Mouse (Mus musculus) intestine, embryonic 14.5 days (tissue): ENCODE measurements around the gene P4ha2. TPM values are rescaled to one million over a fixed set of nuclear protein-coding genes. Genes with fewer than 3 reads are reported as not detected.

Experiments used
- ATAC-seq: fragments of 200-750 bp; cut with Nextera tagmentation; replicated peaks from 2 replicates; pipeline ENCODE4 v1.8.0; 2017; ENCODE audit warnings: low read depth, moderate number of reproducible peaks, moderate TSS enrichment, moderate library complexity; ENCODE audit not compliant: low FRiP score, low TSS enrichment
- DNase-seq: peaks from one replicate; pipeline ENCODE4 v3.0.0-alpha.2; 2018; ENCODE audit warnings: low spot score
- H3K27ac ChIP-seq: fragments of 300-500 bp; sonication (generic); 2 replicates; pipeline ENCODE4 v1.5.1; 2014; ENCODE audit warnings: low read depth, mild to moderate bottlenecking, control low read depth
- H3K27me3 ChIP-seq: fragments of 300-500 bp; sonication (generic); replicated peaks from 2 replicates; pipeline ENCODE4 v1.6.1; 2014; ENCODE audit warnings: low read length, control low read depth; ENCODE audit not compliant: control insufficient read depth, insufficient read depth
- H3K36me3 ChIP-seq: fragments of 300-500 bp; sonication (generic); 2 replicates; pipeline ENCODE4 v1.6.1; 2014; ENCODE audit warnings: low read length, control low read depth; ENCODE audit not compliant: control insufficient read depth, insufficient read depth
- H3K4me1 ChIP-seq: fragments of 300-500 bp; sonication (generic); replicated peaks from 2 replicates; pipeline ENCODE4 v1.6.1; 2014; ENCODE audit warnings: low read length, control low read depth, mixed read lengths; ENCODE audit not compliant: control insufficient read depth, insufficient read depth
- H3K4me2 ChIP-seq: fragments of 300-500 bp; sonication (generic); 2 replicates; pipeline ENCODE4 v1.6.1; 2014; ENCODE audit warnings: low read length
- H3K4me3 ChIP-seq: fragments of 300-500 bp; sonication (generic); 2 replicates; pipeline ENCODE4 v1.5.1; 2014; ENCODE audit warnings: low read depth, low read length, control low read depth, mixed read lengths
- H3K9ac ChIP-seq: fragments of 300-500 bp; sonication (generic); 2 replicates; pipeline ENCODE4 v1.6.1; 2014; ENCODE audit warnings: mild to moderate bottlenecking, low read length
- H3K9me3 ChIP-seq: fragments of 300-500 bp; sonication (generic); 2 replicates; pipeline ENCODE4 v1.6.1; 2016; ENCODE audit warnings: low read length, control low read depth; ENCODE audit not compliant: control insufficient read depth
- WGBS: fragments of 180-500 bp; shearing (Covaris S2); extraction: QIAGEN DNeasy Blood & Tissue Kit; methylation state at CpG from one replicate; pipeline ENCODE4 v1.1.7; 2014; 5-methylcytosine and 5-hydroxymethylcytosine counted together
- polyA plus RNA-seq: library from polyadenylated mRNA; unstranded; fragments of >200 nt; fragmentation: Nextera tagmentation; extraction: Ambion mirVana; gene quantifications from 2 replicates; pipeline ENCODE4 v1.2.1, GENCODE M21; 2014

P4ha2 gene
- polyA plus RNA-seq, 1 experiment from 2014 or later, result 38.7 TPM

- Histone ChIP-seq H3K4me1 (peaks cover 33% of the 10 kb centered on the region), H3K4me3 (no peak overlapping the region)
These were observed 34.0 kb upstream of the P4ha2 start for GRCm38 (mm10) chr11:54065915-54066178.

DNA sequence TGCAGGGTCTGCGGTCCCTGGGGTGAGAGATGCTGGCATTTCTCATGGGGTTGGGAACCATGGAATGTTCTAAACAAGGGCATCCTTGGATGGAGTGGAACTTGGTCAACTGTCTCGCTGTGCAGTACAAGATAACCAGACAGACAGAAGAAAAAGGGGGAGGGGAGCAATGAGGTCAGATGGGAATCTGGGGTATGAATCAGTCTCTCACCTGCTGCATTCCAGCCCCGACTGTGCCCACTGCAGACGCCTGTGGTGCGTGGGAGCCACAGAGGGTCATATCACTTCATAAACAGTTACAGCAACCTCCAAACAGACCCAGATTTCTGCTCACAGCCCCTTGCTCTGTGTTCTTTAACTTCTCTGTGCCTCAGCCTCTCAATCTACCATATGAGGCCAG is 33.5 kb upstream of the P4ha2 start:
- H3K4me3 ChIP-seq, result no peak overlapping the region
- 67% methylated on average over 5 of the region's 5 CpGs for WGBS
- peaks cover 29% of the 10 kb centered on the region for H3K4me1 ChIP-seq
- no peak overlapping the region for H3K27ac ChIP-seq
- peak overlapping the region; percentile 83; the same call in 1 of the 2 replicates for H3K4me2 ChIP-seq
- DNase-seq (no peak), ATAC-seq (no peak)
- H3K9me3 ChIP-seq, result no peaks in the 10 kb centered on the region
- H3K36me3 ChIP-seq, result 0 out of 2 replicates have a peak, but pooled peaks cover 4% of the 10 kb centered on the region
- no peaks in the 10 kb centered on the region for H3K27me3 ChIP-seq
- no peak overlapping the region for H3K9ac ChIP-seq

More at GRCm38 (mm10) chr11:54065915-54066178, 34.0 kb upstream of the P4ha2 start:
- DNase-seq (no peak), ATAC-seq (no peak)
- Histone ChIP-seq H3K27ac (no peak overlapping the region), H3K27me3 (no peaks in the 10 kb centered on the region), H3K4me2 (no peak overlapping the region), H3K36me3 (0 out of 2 replicates have a peak, but pooled peaks cover 4% of the 10 kb centered on the region), H3K9ac (no peak overlapping the region), H3K9me3 (no peaks in the 10 kb centered on the region)
- 91% methylated on average over 4 of the region's 4 CpGs for WGBS

GRCm38 (mm10) chr11:54067318-54067995 is 32.4 kb upstream of the P4ha2 start:
- ATAC-seq, result no peak
- peak overlapping the region; percentile 74 for H3K27ac ChIP-seq
- peak overlapping the region; percentile 80 for H3K9ac ChIP-seq
- H3K27me3 ChIP-seq, result no peaks in the 10 kb centered on the region
- H3K4me1 ChIP-seq, result peaks cover 25% of the 10 kb centered on the region
- no peaks in the 10 kb centered on the region for H3K36me3 ChIP-seq
- no peak for DNase-seq
- no peaks in the 10 kb centered on the region for H3K9me3 ChIP-seq
- peak overlapping the region; percentile 83 for H3K4me2 ChIP-seq
- WGBS, result 25% methylated on average over 12 of the region's 12 CpGs
- peak overlapping the region; percentile 64 for H3K4me3 ChIP-seq

DNA sequence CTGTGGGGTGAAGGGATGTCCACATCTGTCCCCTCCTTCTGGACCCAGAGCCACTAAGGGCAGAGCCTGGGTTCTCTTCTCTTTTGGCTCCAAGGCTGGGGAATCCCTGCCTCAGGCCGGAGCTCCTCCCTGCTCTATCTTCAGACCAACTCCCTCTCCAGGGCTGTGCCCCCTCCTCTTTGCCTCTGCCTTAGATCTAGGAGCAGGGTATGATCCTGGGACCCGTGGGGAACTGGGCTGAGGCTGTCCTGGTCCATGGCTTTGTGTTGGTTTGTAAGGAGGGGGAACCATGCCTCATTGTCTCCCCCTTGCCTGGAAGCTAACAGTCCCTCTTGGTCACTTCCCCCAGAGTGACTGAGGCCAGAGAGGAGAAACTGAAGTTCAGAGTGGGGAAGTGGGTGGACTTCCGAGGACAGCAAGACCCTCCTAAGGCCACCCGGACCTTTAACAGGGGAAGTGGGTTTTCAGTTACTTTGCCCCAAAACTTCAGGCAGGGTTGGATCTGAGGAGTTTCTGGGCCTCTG is 31.8 kb upstream of the P4ha2 start:
- ATAC-seq, result no peak
- H3K36me3 ChIP-seq, result no peaks in the 10 kb centered on the region
- H3K27me3 ChIP-seq, result no peaks in the 10 kb centered on the region
- H3K4me2 ChIP-seq, result peak overlapping the region; percentile 83
- no peak for DNase-seq
- H3K4me1 ChIP-seq, result peaks cover 20% of the 10 kb centered on the region
- H3K27ac ChIP-seq, result peak overlapping the region; percentile 74
- H3K9me3 ChIP-seq, result no peaks in the 10 kb centered on the region
- peak overlapping the region; percentile 80 for H3K9ac ChIP-seq
- WGBS, result 19% methylated on average over 4 of the region's 4 CpGs
- peak overlapping the region; percentile 64 for H3K4me3 ChIP-seq

GRCm38 (mm10) chr11:54068520-54069371 is 31.1 kb upstream of the P4ha2 start, which contains the start of gene Pdlim4:
TSS of gene Pdlim4 (minus strand) at chr11:54069014.
- Histone ChIP-seq H3K9ac (peak within 1 kb of the TSS; percentile 80), H3K4me1 (peaks cover 18% of the 10 kb centered on the region), H3K4me2 (peak within 1 kb of the TSS; percentile 83), H3K4me3 (peak within 1 kb of the TSS; percentile 64), H3K27ac (peak within 1 kb of the TSS; percentile 74), H3K36me3 (no peaks in the 10 kb centered on the region), H3K9me3 (no peaks in the 10 kb centered on the region), H3K27me3 (no peaks in the 10 kb centered on the region)
- DNase-seq (peak; percentile 83), ATAC-seq (peak; percentile 57)
- WGBS, result 2% methylated on average over 56 of the region's 61 CpGs

DNA sequence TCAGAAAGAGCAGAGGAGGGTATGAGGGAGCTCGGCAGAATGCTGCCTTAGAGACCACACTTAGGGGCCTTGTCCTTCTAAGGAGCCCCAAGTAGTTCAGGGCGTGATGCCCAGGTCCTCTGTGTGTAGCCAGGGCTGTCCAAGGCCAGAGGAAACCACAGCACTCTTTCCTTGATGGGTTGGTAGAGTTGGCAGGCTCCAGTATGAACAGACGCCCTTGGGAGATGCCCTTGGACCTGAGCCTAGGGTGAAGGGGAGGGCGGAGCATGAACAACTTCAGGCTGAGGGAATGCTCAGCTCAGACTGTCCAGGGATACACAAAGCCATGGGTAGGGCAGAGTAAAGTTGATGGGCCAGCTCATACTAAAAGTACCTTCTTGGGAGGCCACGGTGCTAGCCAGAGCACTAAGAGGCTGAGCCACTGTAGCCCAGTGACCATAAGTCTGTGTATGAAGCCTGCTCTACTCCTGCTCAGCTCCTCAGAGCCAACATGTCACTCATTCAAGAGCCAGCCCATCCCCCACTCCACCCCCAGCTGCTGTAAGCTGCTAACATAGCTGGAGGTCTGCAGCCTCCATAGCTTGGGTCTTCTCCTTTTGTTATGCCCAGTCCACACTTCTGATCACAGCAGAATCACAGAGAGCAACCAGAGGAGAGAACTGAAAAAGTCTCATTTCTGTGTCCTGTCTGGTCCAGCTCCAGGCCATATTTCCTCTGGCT is 28.0 kb upstream of the P4ha2 start:
- Histone ChIP-seq H3K4me1 (peaks cover 9% of the 10 kb centered on the region), H3K4me3 (no peak overlapping the region), H3K4me2 (no peak overlapping the region), H3K27me3 (no peaks in the 10 kb centered on the region), H3K9ac (no peak overlapping the region), H3K36me3 (no peaks in the 10 kb centered on the region), H3K27ac (no peak overlapping the region), H3K9me3 (no peaks in the 10 kb centered on the region)
- DNase-seq (no peak), ATAC-seq (no peak)
- WGBS, result 88% methylated on average over 5 of the region's 5 CpGs

- 44% methylated on average over 4 of the region's 4 CpGs for WGBS
- Histone ChIP-seq H3K9ac (no peak overlapping the region), H3K4me3 (no peak overlapping the region), H3K27me3 (no peaks in the 10 kb centered on the region), H3K9me3 (no peaks in the 10 kb centered on the region), H3K4me1 (no peaks in the 10 kb centered on the region; the same call in 1 of the 2 replicates), H3K4me2 (no peak overlapping the region), H3K36me3 (no peaks in the 10 kb centered on the region), H3K27ac (no peak overlapping the region)
- ATAC-seq (no peak; the same call in 1 of the 2 replicates), DNase-seq (no peak)
These were observed 26.6 kb upstream of the P4ha2 start for GRCm38 (mm10) chr11:54073291-54073690.

- ATAC-seq (no peak), DNase-seq (no peak)
- Histone ChIP-seq H3K4me3 (no peak overlapping the region), H3K36me3 (no peaks in the 10 kb centered on the region), H3K4me2 (no peak overlapping the region), H3K9ac (no peak overlapping the region), H3K27me3 (no peaks in the 10 kb centered on the region), H3K27ac (no peak overlapping the region), H3K9me3 (no peaks in the 10 kb centered on the region), H3K4me1 (no peaks in the 10 kb centered on the region; the same call in 1 of the 2 replicates)
- 75% methylated on average over 6 of the region's 6 CpGs for WGBS
These were observed 24.5 kb upstream of the P4ha2 start for GRCm38 (mm10) chr11:54075353-54075752.
